Mouse (Mus musculus) forebrain, embryonic 14.5 days (tissue): ENCODE results near the gene Plxdc1. TPM values are rescaled to one million over a fixed set of nuclear protein-coding genes. Genes with fewer than 3 reads are reported as not detected.

Source experiments
- ATAC-seq: fragments of 200-750 bp; cut with Nextera tagmentation; 2 replicates; pipeline ENCODE4 v1.8.0; 2017; ENCODE audit warnings: mild to moderate bottlenecking, moderate library complexity
- DNase-seq: peaks from one replicate; pipeline ENCODE4 v3.0.0-alpha.2; 2015; ENCODE audit warnings: low spot score
- H3K27ac ChIP-seq: fragments of 300-500 bp; sonication (generic); 2 replicates; pipeline ENCODE4 v1.5.1; 2014; ENCODE audit warnings: low read depth, mild to moderate bottlenecking, control low read depth, low read length, moderate library complexity
- H3K27me3 ChIP-seq: fragments of 300-500 bp; sonication (generic); replicated peaks from 2 replicates; pipeline ENCODE4 v1.6.1; 2014; ENCODE audit warnings: low read length, control low read depth, mixed read lengths; ENCODE audit not compliant: control insufficient read depth, insufficient read depth
- H3K36me3 ChIP-seq: fragments of 300-500 bp; sonication (generic); 2 replicates; pipeline ENCODE4 v1.6.1; 2014; ENCODE audit warnings: low read length, control low read depth; ENCODE audit not compliant: control insufficient read depth, insufficient read depth
- H3K4me1 ChIP-seq: fragments of 300-500 bp; sonication (generic); 2 replicates; pipeline ENCODE4 v1.6.1; 2014; ENCODE audit warnings: antibody characterized with exemption, low read length, control low read depth; ENCODE audit not compliant: control insufficient read depth, insufficient read depth
- H3K4me2 ChIP-seq: fragments of 300-500 bp; sonication (generic); 2 replicates; pipeline ENCODE4 v1.6.1; 2014; ENCODE audit warnings: mild to moderate bottlenecking, control low read depth, low read length
- H3K4me3 ChIP-seq: fragments of 300-500 bp; sonication (generic); 2 replicates; pipeline ENCODE4 v1.5.1; 2014; ENCODE audit warnings: low read depth, low read length, control low read depth
- H3K9ac ChIP-seq: fragments of 300-500 bp; sonication (generic); 2 replicates; pipeline ENCODE4 v1.6.1; 2014; ENCODE audit warnings: mild to moderate bottlenecking, low read length, control low read depth, moderate library complexity
- H3K9me3 ChIP-seq: fragments of 300-500 bp; sonication (generic); replicated peaks from 2 replicates; pipeline ENCODE4 v1.6.1; 2016; ENCODE audit warnings: low read length, control low read depth, mixed read lengths; ENCODE audit not compliant: control insufficient read depth
- WGBS: fragments of 180-500 bp; shearing (Covaris S2); extraction: QIAGEN DNeasy Blood & Tissue Kit; methylation state at CpG from one replicate; pipeline ENCODE4 v1.1.7; 2014; 5-methylcytosine and 5-hydroxymethylcytosine counted together
- polyA plus RNA-seq: library from polyadenylated mRNA; unstranded; fragments of >200 nt; fragmentation: Nextera tagmentation; extraction: Ambion mirVana; gene quantifications from 2 replicates; pipeline ENCODE4 v1.2.1, GENCODE M21; 2014

The Plxdc1 gene
- polyA plus RNA-seq, 1 experiment from 2014 or later, result 0.48 TPM

DNA sequence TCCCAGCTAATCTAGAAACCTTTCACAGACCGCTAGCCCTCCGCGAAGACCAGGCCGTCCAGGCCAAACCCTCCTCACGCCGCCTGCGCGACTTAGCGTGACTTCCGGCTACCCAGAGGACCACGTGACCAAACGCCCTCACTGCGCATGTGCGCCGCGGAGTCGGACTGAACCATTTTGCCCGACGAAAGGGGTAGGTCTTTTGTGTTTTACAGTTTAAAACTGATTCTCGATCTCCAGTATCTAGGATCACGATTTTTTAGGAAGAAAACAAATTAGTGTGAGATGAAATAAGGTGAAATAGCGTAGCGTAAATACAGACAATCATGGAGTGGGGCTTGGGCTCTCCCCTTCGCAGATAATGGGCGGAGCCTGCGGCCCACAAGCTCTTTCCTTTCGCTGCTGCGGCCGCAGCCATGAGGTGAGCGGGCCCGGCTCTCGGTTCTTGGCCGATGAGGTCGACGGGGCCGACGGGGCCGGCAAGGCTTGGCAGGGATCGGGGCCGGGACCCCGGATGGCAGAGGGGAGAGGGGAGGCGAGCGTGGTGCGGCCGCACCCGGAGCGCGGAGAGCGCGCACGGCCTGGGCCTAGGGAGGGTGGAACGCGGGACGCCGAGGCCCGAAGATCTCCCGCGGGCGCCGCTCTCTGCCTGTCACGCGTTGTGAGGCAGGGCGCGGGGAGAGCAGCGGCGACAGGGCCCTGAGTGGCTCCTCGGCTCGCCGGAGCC lies 40.5 kb upstream of the Plxdc1 start, which contains the start of gene Rpl19:
Rpl19 (plus strand) TSS at position 141 of the 727 bp plus-strand sequence.
- ATAC-seq (peak; percentile 71), DNase-seq (peak; percentile 94)
- Histone ChIP-seq H3K4me1 (peaks cover 15% of the 10 kb centered on the region), H3K4me2 (peak within 1 kb of the TSS; percentile 97), H3K4me3 (peak within 1 kb of the TSS; percentile 99), H3K27me3 (no peaks in the 10 kb centered on the region), H3K9ac (peak within 1 kb of the TSS; percentile 99), H3K9me3 (no peaks in the 10 kb centered on the region), H3K36me3 (peaks cover 35% of the 10 kb centered on the region), H3K27ac (peak within 1 kb of the TSS; percentile 74)
- under 1% methylated on average over 65 of the region's 69 CpGs for WGBS

DNA sequence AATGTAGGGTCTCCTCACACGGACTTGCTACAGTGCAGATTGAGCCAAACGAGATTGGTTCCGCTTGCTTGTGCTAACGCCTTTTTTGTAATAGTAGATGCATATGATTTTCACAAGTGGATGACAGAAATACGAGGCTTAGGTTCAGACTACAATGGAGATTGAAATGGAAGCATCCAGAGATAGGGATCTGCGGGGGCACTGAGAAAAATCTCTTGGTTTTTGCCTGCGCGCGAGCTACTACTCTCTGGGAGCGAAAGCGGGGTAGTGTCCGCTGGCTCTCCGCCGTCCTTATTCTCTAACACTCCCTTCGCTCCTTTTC lies 40.0 kb upstream of the Plxdc1 start:
- peaks cover 33% of the 10 kb centered on the region for H3K36me3 ChIP-seq
- DNase-seq (no peak), ATAC-seq (no peak)
- peak overlapping the region; percentile 99 for H3K9ac ChIP-seq
- H3K4me2 ChIP-seq, result peak overlapping the region; percentile 97
- peaks cover 19% of the 10 kb centered on the region for H3K4me1 ChIP-seq
- H3K4me3 ChIP-seq, result peak overlapping the region; percentile 99
- H3K9me3 ChIP-seq, result no peaks in the 10 kb centered on the region
- peak overlapping the region; percentile 74 for H3K27ac ChIP-seq
- 5% methylated on average over 15 of the region's 15 CpGs for WGBS
- no peaks in the 10 kb centered on the region for H3K27me3 ChIP-seq

DNA sequence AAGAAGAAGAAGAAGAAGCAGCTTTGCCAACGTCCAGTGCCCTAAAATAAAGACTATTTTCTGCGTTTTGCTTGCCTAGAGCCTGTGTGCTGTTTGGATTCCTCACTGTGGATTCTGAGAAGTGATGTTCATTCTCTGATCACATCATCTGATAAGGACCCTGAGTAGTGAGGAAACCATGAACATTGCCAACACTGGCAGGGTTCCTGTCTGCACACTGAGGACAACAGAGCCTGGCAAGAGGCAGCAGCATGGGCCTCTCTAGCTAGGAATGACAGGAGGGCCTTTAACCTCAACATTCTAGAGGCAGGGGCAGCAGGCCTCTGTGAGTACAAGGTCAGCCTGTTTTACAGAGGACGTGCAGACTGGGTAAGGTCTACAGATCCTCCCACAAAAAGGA lies 38.3 kb upstream of the Plxdc1 start:
- Histone ChIP-seq H3K4me3 (no peak overlapping the region), H3K9me3 (no peaks in the 10 kb centered on the region), H3K27me3 (no peaks in the 10 kb centered on the region), H3K9ac (no peak overlapping the region), H3K36me3 (peaks cover 16% of the 10 kb centered on the region), H3K4me2 (no peak overlapping the region), H3K27ac (no peak overlapping the region), H3K4me1 (peaks cover 34% of the 10 kb centered on the region)
- DNase-seq, result no peak
- no peak for ATAC-seq
- 88% methylated on average over 3 of the region's 3 CpGs for WGBS

DNA sequence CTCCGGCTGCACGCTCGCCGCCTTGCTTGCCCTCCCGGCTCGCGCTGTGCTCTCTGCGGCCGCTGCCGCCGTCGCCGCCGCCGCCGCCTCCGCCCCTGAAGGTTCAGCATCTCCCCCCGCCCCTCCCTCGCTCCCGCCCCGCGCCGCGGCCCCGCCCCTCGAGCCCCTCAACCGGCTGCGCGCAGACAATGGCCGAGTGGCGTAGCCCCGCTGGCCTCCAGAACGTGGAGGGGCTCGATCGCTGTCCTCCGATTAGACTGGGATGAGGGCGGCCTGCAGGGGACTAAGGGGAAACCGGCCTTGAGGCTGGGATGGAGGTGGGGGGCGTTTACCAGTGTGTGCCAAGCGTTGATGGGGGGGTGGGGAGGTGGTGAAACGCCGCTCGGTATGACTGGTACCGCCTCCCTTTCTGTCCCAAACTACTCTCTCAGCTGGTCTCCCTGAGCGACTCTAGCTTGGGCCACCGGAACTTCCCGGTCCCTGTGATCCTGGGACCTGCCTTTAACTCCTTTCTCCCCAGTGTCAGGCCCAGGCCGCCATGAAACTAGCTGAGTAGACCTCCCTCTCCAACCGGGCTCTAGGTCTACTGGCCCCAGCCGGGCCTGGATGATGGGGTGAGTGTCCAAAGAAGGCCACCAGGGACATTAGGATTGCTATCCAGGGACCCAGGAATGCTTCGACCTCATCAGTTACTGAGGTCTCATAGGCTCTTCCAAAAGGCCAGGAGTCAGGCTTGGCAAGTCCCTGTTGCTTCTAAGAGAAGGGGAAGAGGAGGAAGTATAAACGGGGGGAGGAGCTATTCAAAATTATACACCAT lies 36.5 kb upstream of the Plxdc1 start, which contains the start of gene Cacnb1:
Cacnb1 (minus strand) TSS at position 480 of the 817 bp plus-strand sequence.
- 1% methylated on average over 45 of the region's 52 CpGs for WGBS
- Histone ChIP-seq H3K36me3 (peaks cover 7% of the 10 kb centered on the region; the same call in 1 of the 2 replicates), H3K4me1 (peaks cover 44% of the 10 kb centered on the region), H3K4me2 (peak within 1 kb of the TSS; percentile 57), H3K4me3 (peak within 1 kb of the TSS; percentile 72), H3K27me3 (no peaks in the 10 kb centered on the region), H3K9ac (peak within 1 kb of the TSS; percentile 83), H3K9me3 (no peaks in the 10 kb centered on the region), H3K27ac (peak within 1 kb of the TSS; percentile 91)
- DNase-seq, result peak; percentile 82
- ATAC-seq, result peak; percentile 59

DNA sequence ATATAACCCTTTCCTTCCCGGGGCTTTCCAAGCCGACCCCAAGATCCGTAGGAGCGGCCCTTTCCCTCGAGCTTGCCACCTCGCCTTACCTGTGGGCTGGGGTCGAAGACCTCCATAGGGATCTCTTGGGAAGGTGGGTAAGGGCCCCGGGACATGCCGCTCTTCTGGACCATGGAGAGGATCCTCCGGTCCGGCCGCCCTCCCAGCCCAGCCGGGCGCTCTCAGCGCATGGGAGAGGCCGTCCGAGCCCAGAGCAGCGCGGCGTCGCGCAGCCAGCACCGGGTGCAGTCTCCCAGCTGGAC lies 36.0 kb upstream of the Plxdc1 start:
- Histone ChIP-seq H3K4me2 (peak overlapping the region; percentile 57), H3K27me3 (no peaks in the 10 kb centered on the region), H3K27ac (peak overlapping the region; percentile 91), H3K4me3 (peak overlapping the region; percentile 72), H3K9me3 (no peaks in the 10 kb centered on the region), H3K4me1 (peaks cover 39% of the 10 kb centered on the region), H3K36me3 (peaks cover 12% of the 10 kb centered on the region), H3K9ac (peak overlapping the region; percentile 83)
- peak; percentile 24 for ATAC-seq
- DNase-seq, result no peak
- 0% methylated on average over 23 of the region's 23 CpGs for WGBS

DNA sequence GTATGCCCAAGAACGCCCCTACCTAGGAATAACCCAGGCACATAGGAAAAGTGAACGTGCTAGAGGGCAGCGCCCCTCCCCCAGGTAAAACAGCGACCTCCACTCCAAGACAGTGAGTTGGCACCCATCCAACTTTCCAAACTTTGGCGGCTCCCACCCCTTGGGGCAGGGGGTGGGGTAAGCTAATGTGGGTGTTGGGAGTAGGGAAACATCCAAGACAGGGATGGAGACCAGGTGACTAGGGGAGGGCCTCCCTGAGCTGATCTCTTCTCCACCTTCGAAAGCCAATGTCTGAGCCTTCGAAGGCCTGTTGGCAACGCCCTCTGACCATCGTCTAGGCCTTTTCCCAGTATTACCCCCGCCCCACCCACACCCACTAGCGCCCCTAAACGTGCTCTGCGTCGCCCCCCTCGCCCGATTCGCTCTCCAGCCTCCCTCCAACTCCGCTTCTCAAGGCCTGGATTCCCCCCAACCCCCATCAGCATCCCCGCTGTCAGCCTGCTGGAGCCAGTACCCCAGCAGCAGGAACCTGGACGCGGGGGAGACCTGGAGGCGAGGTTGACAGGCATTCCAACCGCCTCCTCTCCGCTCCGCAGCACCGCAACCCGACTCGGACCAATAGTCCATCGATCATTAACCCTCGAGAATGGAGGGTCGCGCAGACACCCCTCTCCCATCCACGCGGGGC lies 35.5 kb upstream of the Plxdc1 start:
- no peaks in the 10 kb centered on the region for H3K9me3 ChIP-seq
- peak; percentile 70 for DNase-seq
- WGBS, result 4% methylated on average over 31 of the region's 34 CpGs
- peak overlapping the region; percentile 83 for H3K9ac ChIP-seq
- H3K27me3 ChIP-seq, result no peaks in the 10 kb centered on the region
- 0 out of 2 replicates have a peak, but pooled peaks have one; percentile 2 for ATAC-seq
- peak overlapping the region; percentile 57 for H3K4me2 ChIP-seq
- peak overlapping the region; percentile 91 for H3K27ac ChIP-seq
- peaks cover 16% of the 10 kb centered on the region for H3K36me3 ChIP-seq
- H3K4me1 ChIP-seq, result peaks cover 39% of the 10 kb centered on the region
- H3K4me3 ChIP-seq, result peak overlapping the region; percentile 72

DNA sequence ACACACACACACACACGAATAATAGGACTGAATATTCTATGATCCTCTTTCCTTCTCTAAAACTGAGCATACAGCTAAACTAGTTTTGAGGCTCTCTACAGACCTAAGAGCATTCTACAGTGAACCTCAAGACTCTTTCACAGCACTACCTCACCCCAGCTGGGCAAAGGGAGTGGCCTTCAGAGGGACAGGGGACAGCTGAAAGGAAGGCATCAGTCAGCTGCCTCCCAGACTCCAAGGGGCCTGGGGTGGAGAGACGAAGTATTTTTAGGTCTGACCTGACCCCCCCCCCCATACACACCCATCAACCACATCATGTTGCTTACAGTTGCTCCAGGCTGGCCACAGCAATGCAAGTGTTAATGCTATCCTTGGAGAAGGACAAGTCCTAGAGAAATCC lies 34.9 kb upstream of the Plxdc1 start:
- Histone ChIP-seq H3K9me3 (no peaks in the 10 kb centered on the region), H3K36me3 (peaks cover 22% of the 10 kb centered on the region), H3K4me2 (peak overlapping the region; percentile 57), H3K27me3 (no peaks in the 10 kb centered on the region), H3K9ac (peak overlapping the region; percentile 83), H3K4me1 (peaks cover 39% of the 10 kb centered on the region), H3K27ac (no peak overlapping the region), H3K4me3 (peak overlapping the region; percentile 72)
- no peak for ATAC-seq
- 43% methylated on average over 2 of the region's 2 CpGs for WGBS
- no peak for DNase-seq

DNA sequence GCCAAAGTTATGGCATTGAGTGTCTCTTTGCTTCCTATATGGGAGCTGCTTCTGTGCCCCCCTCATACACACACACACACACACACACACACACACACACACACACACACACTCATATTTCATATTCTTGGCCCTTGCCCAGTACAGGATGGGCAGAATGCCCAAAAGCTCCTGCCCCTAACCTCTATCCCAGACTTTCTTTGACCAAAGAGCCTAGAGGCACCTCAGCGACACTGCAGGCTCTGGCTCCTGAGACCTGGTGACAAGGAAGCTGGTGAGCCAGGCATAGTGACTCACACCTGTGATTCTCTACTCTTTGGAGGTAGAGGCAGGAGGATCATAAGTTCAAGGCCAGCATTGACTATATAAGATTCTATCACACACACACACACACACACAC lies 34.5 kb upstream of the Plxdc1 start:
- WGBS, result 47% methylated on average over 1 of the region's 1 CpGs
- peak overlapping the region; percentile 83 for H3K9ac ChIP-seq
- no peaks in the 10 kb centered on the region for H3K27me3 ChIP-seq
- H3K4me1 ChIP-seq, result peaks cover 35% of the 10 kb centered on the region
- H3K9me3 ChIP-seq, result no peaks in the 10 kb centered on the region
- peak overlapping the region; percentile 57 for H3K4me2 ChIP-seq
- H3K27ac ChIP-seq, result peak overlapping the region; percentile 86; the same call in 1 of the 2 replicates
- no peak overlapping the region for H3K4me3 ChIP-seq
- DNase-seq, result no peak
- no peak for ATAC-seq
- H3K36me3 ChIP-seq, result peaks cover 26% of the 10 kb centered on the region
